Mouse (Mus musculus) spleen, postnatal 10 days (tissue): ENCODE results near the gene Nt5c3.
A peak's percentile ranks its signal among the peaks of the same experiment; 100 is the strongest.

Source experiments
- DNase-seq, 2 experiments: peaks; one replicate each; pipeline ENCODE4 v3.0.0; 2021 to 2022; ENCODE audit warnings: low spot score in 2 of 2

The Nt5c3 gene

DNA sequence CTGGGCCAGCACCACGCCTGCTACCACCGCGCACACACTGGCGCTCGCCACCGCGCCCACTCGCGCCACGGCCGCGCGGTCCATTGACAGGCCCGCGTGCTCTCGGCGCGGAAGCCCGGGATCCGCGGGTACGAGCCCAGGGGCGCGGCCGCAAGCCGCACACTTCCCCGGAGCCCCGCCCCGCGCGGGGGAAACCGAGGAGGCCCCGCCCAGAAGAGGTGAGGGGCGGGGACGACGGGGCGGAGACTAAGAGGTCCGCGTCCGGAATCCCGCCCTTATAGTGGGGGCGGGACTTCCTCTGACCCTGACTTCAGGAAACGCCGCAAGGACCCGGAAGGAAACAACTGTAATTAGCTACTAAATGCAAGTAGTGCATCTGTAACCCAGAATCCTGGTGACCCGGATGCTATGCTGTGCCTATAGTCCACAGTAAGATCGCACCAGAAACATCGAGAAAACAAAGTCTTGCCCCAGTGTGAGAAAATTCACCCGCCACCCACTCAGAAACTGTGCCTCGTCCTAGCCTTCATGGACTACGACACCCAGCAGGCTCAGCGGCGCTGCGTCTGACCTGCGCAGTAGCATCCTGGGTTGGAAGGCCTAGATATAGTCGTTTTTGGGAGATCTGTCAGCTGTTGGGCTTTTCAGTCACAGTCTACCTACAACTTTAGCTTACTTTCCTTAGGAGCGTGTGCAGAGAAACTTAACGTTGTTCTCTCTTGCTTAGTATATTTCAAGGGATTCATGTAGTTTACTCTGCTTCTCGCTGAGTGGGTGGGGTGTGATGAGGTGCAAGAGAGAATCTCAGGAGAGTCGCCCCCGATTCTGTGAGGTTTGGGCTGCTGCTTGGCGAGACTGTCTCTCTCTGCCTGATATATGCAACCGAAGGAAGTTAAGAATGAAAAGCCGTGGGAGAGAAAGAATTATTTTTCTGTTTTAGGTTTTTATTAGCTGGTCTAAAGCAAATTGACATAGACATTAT lies at the start of gene Nt5c3, which contains the start of gene Vmn1r4:
Nt5c3 (minus strand) TSS at position 207 of the 982 bp plus-strand sequence.
Vmn1r4 (plus strand) TSS at position 290 of the 982 bp plus-strand sequence.
- peak; percentile 91 to 97 for DNase-seq

DNA sequence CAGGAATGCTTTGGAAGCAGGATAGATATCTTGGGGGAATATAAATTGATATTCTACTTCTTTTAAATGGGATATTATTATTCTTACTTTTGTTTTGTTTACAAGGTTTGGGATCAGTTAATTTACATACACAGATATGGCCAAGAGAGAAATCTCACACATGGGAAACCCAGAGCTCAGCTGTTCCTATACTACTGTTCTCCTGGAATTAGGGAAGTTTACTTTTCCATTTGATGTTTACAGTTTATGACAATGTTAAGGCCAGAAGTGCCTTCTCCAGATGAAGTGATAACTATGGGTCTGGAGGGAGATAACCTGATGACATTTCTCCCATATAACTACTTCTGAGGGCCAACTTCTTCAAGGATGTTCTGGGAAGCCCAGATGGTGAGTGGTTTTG lies 46.2 kb upstream of the Nt5c3 start, which contains the start of gene Vmn1r5:
Vmn1r5 (plus strand) TSS at position 301 of the 400 bp plus-strand sequence.
- DNase-seq, result no peak

GRCm38 (mm10) chr6:56956436-56956835 lies 32.7 kb upstream of the Nt5c3 start:
- no peak for DNase-seq

DNA sequence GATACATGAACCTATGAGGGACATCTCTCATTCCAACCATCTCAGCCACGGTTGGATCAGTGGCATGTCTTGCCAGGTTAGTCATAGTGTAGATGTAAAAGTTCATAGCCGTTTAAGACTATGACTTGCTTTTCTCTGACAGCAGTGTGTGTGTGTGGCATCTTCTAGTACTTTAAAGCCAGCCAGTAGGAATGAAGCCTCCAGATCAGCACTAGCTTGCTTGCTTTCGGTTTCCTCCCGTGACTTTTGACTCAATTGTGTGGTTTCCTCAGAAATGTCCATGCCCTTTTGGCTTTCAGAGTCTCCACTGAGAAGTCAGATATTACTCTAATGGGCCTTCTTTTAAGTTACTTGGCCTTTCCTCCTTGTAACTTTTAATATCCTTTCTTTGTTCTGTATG lies 10.6 kb upstream of the Nt5c3 start:
- DNase-seq, result no peak

GRCm38 (mm10) chr6:56932464-56932863 lies 8.7 kb upstream of the Nt5c3 start:
- DNase-seq, result no peak

- DNase-seq, result no peak
These were observed 8.1 kb upstream of the Nt5c3 start for GRCm38 (mm10) chr6:56931648-56932415.

DNA sequence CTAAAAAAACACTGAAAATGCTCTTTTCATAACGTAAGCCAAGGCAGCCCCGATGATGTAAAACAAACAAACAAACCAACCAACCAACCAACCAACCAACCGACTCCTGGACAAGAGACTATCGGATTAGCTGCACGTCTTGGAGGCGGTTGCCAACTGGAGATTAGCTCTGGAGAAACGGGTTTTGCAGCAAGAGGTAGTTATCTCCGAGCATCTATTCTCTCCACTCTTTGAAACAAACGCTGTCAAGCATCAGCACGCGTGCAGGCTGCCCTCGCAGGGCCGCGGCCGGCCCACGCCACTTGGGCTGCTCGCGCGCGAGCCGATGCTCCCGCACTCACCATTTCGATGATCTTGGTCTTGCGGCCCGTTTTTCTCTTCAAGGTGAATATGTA lies 404 bp downstream of the Nt5c3 start:
- DNase-seq, result peak in 1 of 2 experiments; percentile 62

- peak; percentile 25 to 43 for DNase-seq
These were observed 3.3 kb downstream of the Nt5c3 start for GRCm38 (mm10) chr6:56920222-56921092.

GRCm38 (mm10) chr6:56919330-56920044 lies 4.2 kb downstream of the Nt5c3 start:
- DNase-seq, result peak; percentile 21 to 27

DNA sequence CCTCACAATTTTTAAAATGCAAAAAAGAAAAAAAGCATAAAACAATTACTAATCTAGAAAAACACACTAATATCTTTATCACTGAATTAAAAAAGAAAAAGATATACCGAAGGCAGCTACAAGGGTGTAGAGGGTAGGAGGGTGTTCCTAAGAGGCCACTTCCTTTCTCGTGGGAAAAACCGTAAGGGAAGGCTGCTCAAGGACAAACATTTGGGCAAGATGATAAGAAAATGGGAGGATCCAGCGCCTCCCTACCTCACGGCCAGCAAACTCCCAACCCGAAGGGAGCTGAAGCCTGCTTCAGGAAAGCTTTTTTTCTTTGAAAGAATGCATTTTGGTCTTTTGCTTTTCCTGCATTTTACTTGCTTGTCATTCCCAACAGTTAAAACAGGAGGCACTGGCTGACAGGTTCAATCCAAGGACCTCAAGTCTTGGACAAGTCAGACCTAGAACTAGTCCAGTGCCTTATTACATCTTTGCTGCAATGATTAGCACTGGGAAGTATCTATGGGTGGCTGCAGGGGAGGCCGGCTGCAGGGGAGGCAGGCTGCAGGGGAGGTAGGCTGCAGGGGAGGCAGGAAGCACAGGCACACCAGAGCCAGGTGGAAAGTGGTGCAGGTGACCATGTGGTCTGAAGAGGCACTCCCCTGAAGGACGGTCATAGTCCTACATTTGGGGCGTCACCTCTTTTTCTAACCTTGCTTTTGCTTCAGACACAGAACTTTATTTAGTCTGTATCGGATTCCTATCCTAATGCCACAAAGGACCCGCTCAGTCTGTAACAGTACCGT lies 6.0 kb downstream of the Nt5c3 start:
- peak; percentile 52 to 55 for DNase-seq

DNA sequence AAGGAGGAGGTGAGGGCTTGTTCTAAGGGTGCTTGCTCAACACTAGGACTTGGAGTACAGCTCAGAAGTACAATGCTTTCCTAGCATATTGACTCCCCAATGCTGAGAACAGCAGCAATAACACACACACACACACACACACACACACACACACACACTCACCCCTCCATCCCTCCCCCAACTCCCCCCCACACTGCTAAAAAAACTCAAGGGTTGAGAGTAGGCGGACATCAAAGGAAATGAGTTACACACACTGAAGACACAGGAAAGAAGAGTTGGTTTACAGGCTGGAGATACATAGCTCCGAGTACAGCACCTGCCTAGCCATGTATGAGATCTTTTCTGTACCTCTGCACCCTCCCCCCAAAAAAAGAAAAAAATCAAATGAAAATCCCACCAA lies 7.5 kb downstream of the Nt5c3 start:
- DNase-seq, result peak in 1 of 2 experiments; percentile 15

- DNase-seq, result peak in 1 of 2 experiments; percentile 10
These were observed 10.5 kb downstream of the Nt5c3 start for GRCm38 (mm10) chr6:56913092-56913858.

GRCm38 (mm10) chr6:56910910-56911309 lies 12.8 kb downstream of the Nt5c3 start:
- DNase-seq, result peak in 1 of 2 experiments; percentile 41

DNA sequence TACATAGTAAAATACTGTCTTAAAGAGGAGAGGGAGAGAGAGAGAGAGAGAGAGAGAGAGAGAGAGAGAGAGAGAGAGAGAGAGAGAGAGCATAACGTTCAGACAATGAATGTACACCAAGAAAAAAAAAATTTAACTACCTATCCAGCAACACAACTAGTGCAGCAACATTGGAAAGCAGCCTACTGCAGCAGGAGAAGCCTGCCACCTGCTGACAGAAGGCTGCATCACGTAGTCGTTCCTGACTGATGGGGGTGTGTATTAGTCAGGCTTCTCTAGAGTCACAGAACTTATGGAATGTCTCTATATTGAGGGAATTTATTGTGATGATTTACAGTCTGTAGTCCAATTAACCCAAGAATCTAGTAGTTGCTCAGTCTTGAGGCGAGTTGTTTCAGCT lies 14.8 kb downstream of the Nt5c3 start:
- peak; percentile 75 to 86 for DNase-seq

GRCm38 (mm10) chr6:56908397-56908796 lies 15.3 kb downstream of the Nt5c3 start:
- DNase-seq, result no peak

DNA sequence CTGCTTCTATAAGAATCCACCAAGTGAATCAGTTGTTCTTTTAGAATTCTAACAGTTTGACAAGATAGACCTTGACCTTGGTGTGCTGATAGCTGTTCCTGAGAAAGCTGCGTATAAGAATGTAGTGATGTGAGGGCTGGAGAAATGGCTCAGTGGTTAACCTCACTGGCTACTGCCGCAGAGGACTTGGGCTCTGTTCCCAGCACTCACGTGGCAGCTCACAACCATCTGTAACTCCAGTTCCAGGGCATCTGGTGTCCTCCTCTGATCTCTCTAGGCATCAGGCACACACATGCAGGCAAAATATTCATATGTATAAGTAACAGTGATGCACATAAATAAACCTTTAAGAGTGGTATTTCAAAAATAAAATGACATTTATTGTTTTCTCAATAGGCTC lies 15.8 kb downstream of the Nt5c3 start:
- no peak for DNase-seq

DNA sequence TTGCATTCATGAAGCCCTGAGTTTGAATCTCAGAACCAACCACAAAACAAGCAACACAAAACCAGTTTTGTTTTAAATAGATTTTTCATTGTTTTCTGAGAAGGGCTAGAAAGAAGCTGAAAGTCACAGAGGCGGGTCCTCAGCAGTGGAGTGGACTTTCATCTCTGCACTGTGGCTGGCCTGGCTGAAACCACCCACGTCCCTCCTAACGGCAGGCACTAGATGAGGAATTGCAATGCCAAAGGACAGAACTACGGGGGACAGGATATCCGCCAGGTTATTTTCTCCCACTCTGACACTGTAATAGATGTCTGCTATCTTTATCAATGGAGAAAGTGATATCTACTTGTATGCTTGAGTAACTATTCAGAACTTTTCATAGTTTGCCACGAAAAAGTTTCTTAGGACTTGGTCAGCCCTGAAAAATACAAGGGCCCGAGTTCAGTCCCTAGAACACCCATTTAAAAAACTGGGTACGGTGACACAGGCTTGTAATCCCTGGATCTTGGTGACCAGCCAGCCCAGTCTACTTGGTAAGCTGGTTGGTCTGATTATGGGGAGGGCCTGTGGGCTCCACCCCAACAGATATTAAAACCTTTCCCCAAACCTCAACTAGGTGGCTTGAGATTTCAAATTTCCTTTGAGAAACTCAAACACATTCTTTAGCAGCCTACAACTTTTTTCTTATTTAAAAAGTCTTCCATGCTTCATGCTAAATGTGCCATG lies 17.4 kb downstream of the Nt5c3 start:
- peak; percentile 20 to 54 for DNase-seq

GRCm38 (mm10) chr6:56905486-56905885 lies 18.2 kb downstream of the Nt5c3 start:
- peak in 1 of 2 experiments; percentile 7 for DNase-seq
